Mouse (Mus musculus) liver, postnatal 0 days (tissue): Measurements from ENCODE around the gene Ttll11. TPM values are rescaled to one million over a fixed set of nuclear protein-coding genes. Genes with fewer than 3 reads are reported as not detected.

Experiments
- ATAC-seq: fragments of 200-750 bp; cut with Nextera tagmentation; 2 replicates; pipeline ENCODE4 v1.8.0; 2017; ENCODE audit warnings: mild to moderate bottlenecking, moderate library complexity
- DNase-seq: peaks from one replicate; pipeline ENCODE4 v3.0.0-alpha.2; 2016
- H3K27ac ChIP-seq: fragments of 300-500 bp; sonication (generic); 2 replicates; pipeline ENCODE4 v1.5.1; 2014; ENCODE audit warnings: antibody characterized with exemption, moderate library complexity, mild to moderate bottlenecking, low read depth
- H3K27me3 ChIP-seq: fragments of 300-500 bp; sonication (generic); 2 replicates; pipeline ENCODE4 v1.6.1; 2014; ENCODE audit warnings: low read length, control low read depth, mixed read lengths; ENCODE audit not compliant: insufficient read depth
- H3K36me3 ChIP-seq: fragments of 300-500 bp; sonication (generic); replicated peaks from 2 replicates; pipeline ENCODE4 v1.6.1; 2014; ENCODE audit warnings: mild to moderate bottlenecking, control low read depth, low read length, moderate library complexity, mixed read lengths; ENCODE audit not compliant: insufficient read depth
- H3K4me1 ChIP-seq: fragments of 300-500 bp; sonication (generic); 2 replicates; pipeline ENCODE4 v1.6.1; 2014; ENCODE audit warnings: antibody characterized with exemption, mild to moderate bottlenecking, control low read depth; ENCODE audit not compliant: insufficient read depth
- H3K4me2 ChIP-seq: fragments of 300-500 bp; sonication (generic); 2 replicates; pipeline ENCODE4 v1.6.1; 2014; ENCODE audit warnings: low read depth, mild to moderate bottlenecking, low read length, moderate library complexity, mixed read lengths
- H3K4me3 ChIP-seq: fragments of 300-500 bp; sonication (generic); 2 replicates; pipeline ENCODE4 v1.5.1; 2014; ENCODE audit warnings: low read depth, low read length
- H3K9ac ChIP-seq: fragments of 300-500 bp; sonication (generic); replicated peaks from 2 replicates; pipeline ENCODE4 v1.6.1; 2014; ENCODE audit warnings: mild to moderate bottlenecking, moderate library complexity
- H3K9me3 ChIP-seq: fragments of 300-500 bp; sonication (generic); 2 replicates; pipeline ENCODE4 v1.6.1; 2016; ENCODE audit warnings: mild to moderate bottlenecking, control low read depth, low read length, mixed read lengths
- CTCF ChIP-seq: sonication (generic); IDR thresholded peaks from 2 replicates; pipeline ENCODE4 v1.5.1; 2016; ENCODE audit warnings: antibody characterized with exemption, low read depth
- EP300 ChIP-seq: IDR thresholded peaks from 2 replicates; pipeline ENCODE4 v1.6.1; 2016; ENCODE audit warnings: antibody characterized with exemption, low read depth, mild to moderate bottlenecking
- WGBS: fragments of 180-500 bp; shearing (Covaris S2); extraction: QIAGEN DNeasy Blood & Tissue Kit; methylation state at CpG from one replicate; pipeline ENCODE4 v1.1.7; 2014; ENCODE audit not compliant: insufficient replicate concordance; 5-methylcytosine and 5-hydroxymethylcytosine counted together
- polyA plus RNA-seq: library from polyadenylated mRNA; unstranded; fragments of >200 nt; fragmentation: Nextera tagmentation; extraction: Ambion mirVana; gene quantifications from 2 replicates; pipeline ENCODE4 v1.2.1, GENCODE M21; 2015

The Ttll11 gene
- polyA plus RNA-seq, 1 experiment from 2014 or later = 1.1 TPM

GRCm38 (mm10) chr2:35884296-35884695, 95.4 kb downstream of the Ttll11 start:
- ATAC-seq (no peak), DNase-seq (no peak)
- TF ChIP-seq EP300 = no peak
- Histone ChIP-seq H3K27me3 (no peaks in the 10 kb centered on the region), H3K36me3 (no peaks in the 10 kb centered on the region), H3K4me2 (no peak overlapping the region), H3K9ac (no peak overlapping the region), H3K27ac (no peak overlapping the region), H3K4me1 (peaks cover 3% of the 10 kb centered on the region), H3K4me3 (no peak overlapping the region), H3K9me3 (no peaks in the 10 kb centered on the region)
- 37% methylated on average over 7 of the region's 7 CpGs for WGBS

DNA sequence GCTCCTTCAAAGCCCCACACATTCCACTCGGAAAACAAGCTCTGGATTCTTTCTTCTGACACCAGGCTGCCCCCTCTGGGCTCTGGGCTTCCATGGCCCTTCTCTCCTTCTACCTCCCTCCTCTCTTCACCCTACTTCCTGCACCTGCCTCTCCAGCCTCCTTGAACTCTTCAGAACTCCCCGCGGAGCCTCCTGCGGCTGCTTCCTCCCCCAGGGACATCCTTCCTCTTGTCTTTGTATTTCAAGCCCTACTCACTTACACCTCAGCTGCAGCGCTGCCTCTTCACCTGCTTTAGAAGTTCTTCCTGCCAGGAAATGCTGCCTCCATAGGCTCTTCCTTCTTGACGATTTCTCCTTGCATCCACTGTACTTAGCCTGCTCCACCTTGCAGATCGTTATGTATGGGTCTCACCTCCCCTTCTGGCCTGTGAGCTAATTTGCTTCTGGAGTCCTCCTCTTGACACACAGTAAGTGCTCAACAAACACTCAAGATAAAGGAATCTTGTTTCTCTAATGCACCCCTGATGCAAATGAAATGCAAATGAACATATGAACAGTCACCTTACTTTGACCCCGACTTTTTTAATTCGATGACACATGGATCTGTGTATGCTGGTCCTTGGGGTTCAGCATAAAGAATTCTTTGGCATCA, 97.3 kb downstream of the Ttll11 start:
- Histone ChIP-seq H3K27me3 (no peaks in the 10 kb centered on the region), H3K9ac (no peak overlapping the region), H3K36me3 (no peaks in the 10 kb centered on the region), H3K9me3 (no peaks in the 10 kb centered on the region), H3K27ac (no peak overlapping the region), H3K4me1 (peaks cover 3% of the 10 kb centered on the region), H3K4me2 (no peak overlapping the region), H3K4me3 (no peak overlapping the region)
- TF ChIP-seq EP300 (no peak), CTCF (no peak)
- WGBS = 37% methylated on average over 9 of the region's 9 CpGs
- no peak for ATAC-seq
- no peak for DNase-seq

DNA sequence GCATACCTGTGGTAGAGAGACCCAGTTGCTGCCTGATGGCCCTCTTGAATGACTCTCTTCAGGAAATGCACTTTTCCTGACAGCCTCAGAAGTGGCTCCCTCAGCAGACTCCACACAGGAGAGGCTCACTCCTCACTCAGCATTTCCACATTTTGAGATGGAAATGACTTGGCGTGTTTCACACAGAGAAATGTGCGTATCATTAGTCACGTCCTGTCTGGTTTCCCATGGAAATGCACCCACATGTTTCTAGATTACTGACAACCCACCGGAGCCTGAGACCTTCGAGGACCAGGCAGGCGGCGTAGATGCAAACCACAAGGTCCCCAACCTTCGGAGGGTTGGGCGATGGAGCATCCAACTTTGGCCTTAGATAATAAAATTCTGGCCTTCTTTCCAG, 97.8 kb downstream of the Ttll11 start:
- WGBS = 28% methylated on average over 9 of the region's 9 CpGs
- H3K4me2 ChIP-seq = no peak overlapping the region
- no peak for DNase-seq
- no peaks in the 10 kb centered on the region for H3K9me3 ChIP-seq
- no peaks in the 10 kb centered on the region for H3K27me3 ChIP-seq
- no peaks in the 10 kb centered on the region for H3K36me3 ChIP-seq
- no peak overlapping the region for H3K27ac ChIP-seq
- no peak overlapping the region for H3K4me3 ChIP-seq
- TF ChIP-seq EP300 (no peak), CTCF (no peak)
- no peaks in the 10 kb centered on the region; the same call in 1 of the 2 replicates for H3K4me1 ChIP-seq
- peak; percentile 38; the same call in 1 of the 2 replicates for ATAC-seq
- H3K9ac ChIP-seq = no peak overlapping the region

- no peak overlapping the region for H3K27ac ChIP-seq
- ATAC-seq = no peak
Measured at GRCm38 (mm10) chr2:35880362-35880761, 99.4 kb downstream of the Ttll11 start.

DNA sequence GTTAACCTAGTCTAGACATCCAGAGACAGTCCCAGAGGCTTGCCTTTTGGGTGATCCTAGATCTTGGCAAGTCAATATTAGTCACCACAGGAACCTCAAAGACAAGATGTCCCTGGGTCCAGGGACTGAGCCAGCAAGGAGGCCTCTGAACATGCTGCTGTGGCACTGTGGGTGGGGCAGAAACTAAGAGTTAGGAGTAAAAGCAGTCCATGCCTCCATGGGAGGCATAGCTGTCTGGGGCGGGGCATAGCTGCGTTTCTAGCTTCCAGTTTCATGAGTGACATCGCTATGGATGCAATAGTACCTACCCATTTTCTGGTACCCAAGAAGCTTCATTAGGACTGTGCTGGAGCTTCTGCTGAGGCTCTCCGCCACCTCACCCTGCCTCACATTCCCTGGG, 99.8 kb downstream of the Ttll11 start:
- TF ChIP-seq EP300 (no peak), CTCF (no peak)
- H3K9me3 ChIP-seq = no peaks in the 10 kb centered on the region
- H3K36me3 ChIP-seq = no peaks in the 10 kb centered on the region
- ATAC-seq (no peak), DNase-seq (no peak)
- H3K4me1 ChIP-seq = no peaks in the 10 kb centered on the region
- no peak overlapping the region for H3K4me2 ChIP-seq
- no peak overlapping the region for H3K4me3 ChIP-seq
- no peaks in the 10 kb centered on the region for H3K27me3 ChIP-seq
- H3K9ac ChIP-seq = no peak overlapping the region
- 78% methylated on average over 4 of the region's 4 CpGs for WGBS
- H3K27ac ChIP-seq = no peak overlapping the region

More at GRCm38 (mm10) chr2:35880362-35880761, 99.4 kb downstream of the Ttll11 start:
- no peak for TF ChIP-seq EP300
- no peak for TF ChIP-seq CTCF
- H3K4me1 ChIP-seq = no peaks in the 10 kb centered on the region
- H3K4me3 ChIP-seq = no peak overlapping the region
- no peak overlapping the region for H3K4me2 ChIP-seq
- DNase-seq = no peak
- 60% methylated on average over 7 of the region's 7 CpGs for WGBS
- no peaks in the 10 kb centered on the region for H3K36me3 ChIP-seq
- H3K9me3 ChIP-seq = no peaks in the 10 kb centered on the region
- H3K9ac ChIP-seq = no peak overlapping the region
- no peaks in the 10 kb centered on the region for H3K27me3 ChIP-seq

GRCm38 (mm10) chr2:35878506-35878905, 101.2 kb downstream of the Ttll11 start:
- WGBS = 90% methylated on average over 3 of the region's 3 CpGs
- Histone ChIP-seq H3K9me3 (no peaks in the 10 kb centered on the region), H3K27me3 (no peaks in the 10 kb centered on the region), H3K36me3 (no peaks in the 10 kb centered on the region), H3K4me1 (no peaks in the 10 kb centered on the region), H3K4me2 (no peak overlapping the region), H3K4me3 (no peak overlapping the region), H3K9ac (no peak overlapping the region), H3K27ac (no peak overlapping the region)
- TF ChIP-seq CTCF = no peak
- TF ChIP-seq EP300 = no peak
- no peak for ATAC-seq
- DNase-seq = no peak

- Histone ChIP-seq H3K4me3 (no peak overlapping the region), H3K27me3 (no peaks in the 10 kb centered on the region), H3K4me1 (no peaks in the 10 kb centered on the region), H3K27ac (no peak overlapping the region), H3K9me3 (no peaks in the 10 kb centered on the region), H3K4me2 (no peak overlapping the region), H3K36me3 (no peaks in the 10 kb centered on the region), H3K9ac (no peak overlapping the region)
- ATAC-seq (no peak), DNase-seq (no peak)
- TF ChIP-seq CTCF = no peak
- no peak for TF ChIP-seq EP300
- WGBS = 70% methylated on average over 7 of the region's 7 CpGs
Measured at GRCm38 (mm10) chr2:35875572-35875971, 104.1 kb downstream of the Ttll11 start.
